Mouse (Mus musculus): ENCODE measurements around the gene Crtc3.

DNA sequence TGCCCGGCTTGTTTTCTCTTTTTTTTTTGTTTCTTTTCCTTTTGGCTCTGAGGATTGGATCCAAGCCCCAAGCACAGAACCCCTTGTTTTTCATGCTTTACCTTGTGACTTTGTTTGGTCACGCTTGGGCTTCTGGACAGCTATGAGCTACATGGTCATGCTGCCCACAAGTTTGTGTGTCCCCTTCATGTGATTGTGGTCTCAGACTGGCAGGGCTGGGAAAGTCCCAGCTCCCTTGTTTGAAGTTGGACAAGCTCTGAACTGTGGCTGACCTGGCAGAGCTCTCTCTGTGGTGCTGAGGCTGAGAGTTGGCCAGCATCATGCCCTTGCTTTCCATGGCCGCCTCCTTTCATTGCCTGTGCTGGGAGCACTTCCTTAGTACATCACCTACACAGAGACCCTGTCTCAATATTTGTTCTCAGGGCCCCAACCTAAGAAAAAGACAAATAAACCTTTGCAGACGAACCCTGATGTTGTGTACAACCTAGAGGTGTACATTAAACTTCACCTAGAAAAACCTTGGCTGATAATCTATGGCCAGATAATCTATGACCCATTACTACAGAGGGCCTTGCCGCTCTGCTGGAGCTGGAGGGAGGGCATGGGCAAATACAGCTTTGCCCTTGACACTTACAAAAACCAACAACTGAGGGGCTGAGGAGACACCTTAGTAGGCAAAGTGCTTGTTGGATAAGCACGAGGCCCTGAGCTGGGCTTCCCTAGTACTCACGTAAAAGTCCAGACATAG, 140.0 kb downstream of the Crtc3 start:
- TF ChIP-seq CTCF (IDR thresholded peaks at IDR 0.05; ENCODE audit: low read depth) = no peak
- no peak for TF ChIP-seq EP300 (IDR thresholded peaks at IDR 0.05; ENCODE audit: low read depth)

All from liver, postnatal 0 days (tissue).